8 mouse cellular contexts compared by ENCODE assay signal in genomic region chr4:54470022-54471008, GRCm38 (mm10).
DNase-seq lines count a peak whose midpoint lies in the region; ATAC-seq and TF ChIP-seq lines count a peak whose summit lies in the region.

No protein-coding gene starts in this region.

- H3K9me3 ChIP-seq in hindbrain, embryonic 12.5 days (replicated peaks): no peaks in the 10 kb centered on the region
- no peaks in the 10 kb centered on the region for H3K9me3 ChIP-seq in midbrain, postnatal 0 days (ENCODE audit: low read length)

- peak; percentile 95 for DNase-seq in brain, embryonic 14.5 days (ENCODE audit: low read depth)
- peak; percentile 93 to 95 for DNase-seq in cerebellum, postnatal 10 days
- peak; percentile 20 to 47 for DNase-seq in left cerebral cortex, postnatal 25 days (ENCODE audit: low spot score in 2 of 2)
- peak; percentile 82 for DNase-seq in midbrain, postnatal 0 days (ENCODE audit: low spot score)
- DNase-seq in thymus, postnatal 25 days: no peak

- intact Hi-C loops in left cerebral cortex, postnatal 25 days (cut with DNase I): no loop called here

- no peak overlapping the region for H3K4me2 ChIP-seq in hindbrain, embryonic 12.5 days (replicated peaks)
- H3K4me2 ChIP-seq in midbrain, postnatal 0 days (ENCODE audit: low read depth, low read length, poor library complexity, severe bottlenecking): no peak overlapping the region

- no peaks in the 10 kb centered on the region for H3K27me3 ChIP-seq in hindbrain, embryonic 12.5 days
- no peaks in the 10 kb centered on the region for H3K27me3 ChIP-seq in midbrain, postnatal 0 days (ENCODE audit: insufficient read depth, low read length)

- 60% methylated on average over 13 of the region's 13 CpGs for WGBS in hindbrain, embryonic 12.5 days
- 44% methylated on average over 13 of the region's 13 CpGs for WGBS in midbrain, postnatal 0 days

- ATAC-seq in frontal cortex, adult (ENCODE audit: low TSS enrichment): peak; percentile 85
- ATAC-seq in hindbrain, embryonic 12.5 days (ENCODE audit: low FRiP score): 0 out of 2 replicates have a peak, but pooled peaks have one; percentile 43
- peak; percentile 65; the same call in 1 of the 2 replicates for ATAC-seq in midbrain, postnatal 0 days (ENCODE audit: low FRiP score)
- ATAC-seq in megakaryocyte-erythroid progenitor cell, adult 5-6 weeks (replicated peaks; ENCODE audit: low FRiP score, low TSS enrichment, poor library complexity, severe bottlenecking): no peak

- H3K36me3 ChIP-seq in hindbrain, embryonic 12.5 days: no peaks in the 10 kb centered on the region
- no peaks in the 10 kb centered on the region for H3K36me3 ChIP-seq in midbrain, postnatal 0 days (ENCODE audit: insufficient read depth, low read length)

- no peak for TF ChIP-seq POLR2A in brain, embryonic 14.5 days (IDR thresholded peaks at IDR 0.05; ENCODE audit: borderline replicate concordance, extremely low read depth, insufficient read depth, insufficient read length, poor library complexity, severe bottlenecking)

- no peak overlapping the region for H3K9ac ChIP-seq in hindbrain, embryonic 12.5 days
- H3K9ac ChIP-seq in midbrain, postnatal 0 days (replicated peaks; ENCODE audit: low read length, poor library complexity, severe bottlenecking): no peak overlapping the region

- no peak overlapping the region for H3K27ac ChIP-seq in hindbrain, embryonic 12.5 days
- no peak overlapping the region for H3K27ac ChIP-seq in midbrain, postnatal 0 days (ENCODE audit: low read depth, low read length)

- H3K4me3 ChIP-seq in hindbrain, embryonic 12.5 days: no peak overlapping the region
- no peak overlapping the region for H3K4me3 ChIP-seq in midbrain, postnatal 0 days (ENCODE audit: low read depth, low read length)

- H3K4me1 ChIP-seq in hindbrain, embryonic 12.5 days: peaks cover 2% of the 10 kb centered on the region; the same call in 1 of the 2 replicates
- H3K4me1 ChIP-seq in midbrain, postnatal 0 days (ENCODE audit: insufficient read depth, low read length): no peaks in the 10 kb centered on the region

- TF ChIP-seq CTCF in brain, embryonic 14.5 days (IDR thresholded peaks at IDR 0.05; ENCODE audit: borderline replicate concordance, extremely low read depth, insufficient read depth, insufficient read length): no peak
- TF ChIP-seq CTCF in midbrain, postnatal 0 days (IDR thresholded peaks at IDR 0.05): no peak
